Mouse (Mus musculus): ENCODE data around the gene Nt5m.

GRCm38 (mm10) chr11:59821625-59822024, 17.6 kb upstream of the Nt5m start:
- TF ChIP-seq CTCF (IDR thresholded peaks at IDR 0.05; ENCODE audit: extremely low read depth, insufficient read depth, low read length) (no peak), POLR2A (IDR thresholded peaks at IDR 0.05; ENCODE audit: extremely low read depth, insufficient read depth, low read length) (no peak)

Data from cortical plate, adult 2 months (tissue).